Mouse (Mus musculus) E14TG2a.4 (cell line): Measurements from ENCODE around the gene Avil.

ENCODE experiments used
- CTCF ChIP-seq: conservative IDR thresholded peaks from 2 replicates; pipeline ENCODE4 v1.5.1; 2014; ENCODE audit warnings: low read length
- NANOG ChIP-seq: IDR thresholded peaks from 2 replicates; pipeline ENCODE4 v1.6.1; 2014; ENCODE audit warnings: borderline replicate concordance, low read length, mixed read lengths
- POU5F1 ChIP-seq: IDR thresholded peaks from 2 replicates; pipeline ENCODE4 v1.6.1; 2014; ENCODE audit warnings: low read length, borderline replicate concordance

- TF ChIP-seq CTCF (no peak), NANOG (no peak), POU5F1 (no peak)
These were observed 69.0 kb downstream of the Avil start for GRCm38 (mm10) chr10:127069281-127070189.
